Mouse (Mus musculus) lung, adult 2 months (tissue): ENCODE measurements around the gene Gm21190.
"Not testable (repeated sequence)": the region's sequence is repeated elsewhere in the genome, so short reads cannot be mapped to it uniquely, and the experiment has no call there.

ENCODE experiments used
- CTCF ChIP-seq: fragments of 200-500 bp; IDR thresholded peaks from 2 replicates; pipeline ENCODE4 v1.5.1; 2011; ENCODE audit warnings: mild to moderate bottlenecking, low read length, control low read depth; ENCODE audit not compliant: insufficient read depth
- POLR2A ChIP-seq: fragments of 200-500 bp; IDR thresholded peaks from 2 replicates; pipeline ENCODE4 v1.6.1; 2011; ENCODE audit warnings: low read depth, mild to moderate bottlenecking, control low read depth, low read length, borderline replicate concordance; ENCODE audit errors: extremely low read depth

DNA sequence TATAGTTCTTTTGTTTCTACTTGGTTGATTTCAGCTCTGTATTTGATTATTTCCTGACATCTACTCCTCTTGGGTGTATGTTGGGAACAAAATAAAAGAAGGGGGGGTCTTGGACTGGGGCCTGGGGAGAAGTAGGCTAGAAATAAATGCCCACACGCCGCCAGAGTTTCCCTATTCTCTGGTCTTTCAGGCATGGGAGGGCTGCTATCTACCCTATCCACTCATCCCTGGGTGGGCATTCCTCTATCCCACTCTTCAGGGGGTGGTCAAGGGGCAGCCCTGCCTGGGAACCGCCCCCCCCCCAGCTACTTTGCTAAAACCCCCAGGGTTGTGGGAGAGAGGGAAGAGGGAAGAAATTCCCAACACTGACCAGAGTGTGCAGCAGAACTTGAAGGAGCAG lies 16.8 kb downstream of the Gm21190 start:
- not testable (repeated sequence) for TF ChIP-seq CTCF, POLR2A
